Mouse (Mus musculus): ENCODE data around the gene Trappc10.
A peak's percentile ranks its signal among the peaks of the same experiment; 100 is the strongest.

Gene Trappc10

GRCm38 (mm10) chr10:78244438-78245224, at the start of gene Trappc10:
Gene Trappc10, minus strand, starts transcription at chr10:78244641.
- peak; percentile 86 for DNase-seq (ENCODE audit: low spot score)

GRCm38 (mm10) chr10:78293576-78293975, 49.1 kb upstream of the Trappc10 start:
- DNase-seq (ENCODE audit: low spot score): no peak

DNA sequence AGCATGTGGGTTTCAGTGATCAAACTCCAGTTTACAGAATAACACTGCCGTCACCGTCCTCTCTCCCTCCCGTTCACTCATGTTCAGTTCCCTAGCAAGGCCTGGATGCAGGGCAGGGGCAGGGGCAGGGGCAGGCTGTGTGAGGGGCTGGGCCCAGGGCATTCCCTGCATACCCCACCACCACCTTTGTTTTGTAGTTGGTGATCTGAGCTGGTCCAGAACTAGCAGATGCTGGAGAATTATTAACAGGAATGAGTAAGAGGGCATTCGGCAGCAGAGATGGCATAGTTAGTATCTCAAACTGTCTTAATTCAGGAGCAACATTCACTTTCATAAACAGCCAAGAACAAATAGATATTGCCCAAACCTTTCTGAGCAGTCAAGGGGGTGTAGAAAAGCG, 47.9 kb upstream of the Trappc10 start:
- DNase-seq (ENCODE audit: low spot score): no peak

DNA sequence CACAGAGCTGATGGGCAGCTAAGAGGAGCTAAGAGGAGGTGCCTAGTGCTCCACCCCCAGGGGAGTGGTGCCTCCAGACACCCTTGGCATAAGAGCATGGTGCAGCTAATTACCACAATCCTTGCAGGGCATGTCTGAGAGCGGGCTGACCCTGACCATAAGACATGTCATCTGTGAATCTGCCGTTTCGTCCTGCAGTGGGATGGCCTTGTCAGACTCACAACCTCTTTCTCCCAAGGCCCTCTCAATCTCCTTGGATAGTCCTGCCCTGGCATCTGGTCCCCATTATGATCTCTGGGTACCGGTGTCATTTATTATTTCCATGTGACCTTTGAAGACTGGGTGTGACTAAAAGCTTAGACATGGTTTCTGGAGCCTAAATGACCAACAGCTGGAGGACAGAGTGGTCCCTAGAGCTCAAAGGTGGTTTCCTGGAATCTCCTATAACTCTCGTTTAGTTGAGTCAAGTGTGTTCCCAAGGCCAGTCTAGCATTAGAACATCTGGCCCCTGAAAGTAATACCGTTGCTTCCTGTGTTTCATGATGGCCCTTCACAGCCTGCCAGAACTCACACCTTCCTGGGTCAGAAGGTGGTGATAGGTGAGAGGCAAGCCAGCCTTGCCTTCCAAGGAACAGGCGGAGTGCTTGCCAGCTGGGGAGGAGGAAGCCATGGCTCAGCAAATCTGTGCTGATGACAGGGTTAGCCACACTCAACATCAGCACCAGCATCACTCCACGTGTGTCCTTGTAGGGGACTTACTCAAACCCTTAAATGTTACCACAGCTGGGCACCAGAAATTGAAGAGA, 46.5 kb upstream of the Trappc10 start:
- no peak for DNase-seq (ENCODE audit: low spot score)

GRCm38 (mm10) chr10:78288896-78289295, 44.5 kb upstream of the Trappc10 start:
- DNase-seq (ENCODE audit: low spot score): no peak

GRCm38 (mm10) chr10:78288135-78288534, 43.7 kb upstream of the Trappc10 start:
- no peak for DNase-seq (ENCODE audit: low spot score)

DNA sequence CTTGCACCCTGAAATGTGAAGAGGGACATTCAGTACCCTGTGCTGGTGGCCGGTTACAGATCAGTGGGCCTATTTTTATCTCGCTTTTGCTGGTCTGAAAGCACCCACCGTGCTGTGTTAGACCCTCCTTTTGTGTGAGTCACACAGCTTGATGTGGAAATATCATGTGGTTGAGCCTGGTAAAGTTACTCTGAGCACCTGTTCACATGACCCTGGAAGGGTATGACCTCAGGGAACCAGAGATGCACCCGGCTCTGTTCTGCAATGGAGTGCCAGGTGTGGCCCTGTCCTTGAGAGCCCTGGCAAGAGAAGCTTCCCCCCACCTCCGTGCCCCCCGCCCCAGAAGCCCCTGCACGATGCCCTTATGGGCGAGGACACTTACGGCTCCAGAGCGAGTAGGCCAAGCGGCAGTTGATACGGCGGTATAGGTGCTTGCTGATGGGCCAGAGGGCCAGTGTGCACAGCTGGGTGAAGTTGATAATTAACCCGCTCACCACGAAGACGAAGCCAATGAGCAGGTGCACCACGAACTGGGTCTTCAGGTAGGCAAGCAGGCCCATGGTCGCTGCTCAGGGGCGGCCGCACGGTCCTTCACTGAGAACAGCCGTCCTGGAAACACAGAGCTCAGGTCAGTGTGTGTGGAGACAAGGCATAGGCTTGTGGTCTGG, 43.2 kb upstream of the Trappc10 start:
- DNase-seq (ENCODE audit: low spot score): no peak

- no peak for DNase-seq (ENCODE audit: low spot score)
These were observed 41.5 kb upstream of the Trappc10 start for GRCm38 (mm10) chr10:78285959-78286358.

- DNase-seq (ENCODE audit: low spot score): no peak
These were observed 41.0 kb upstream of the Trappc10 start for GRCm38 (mm10) chr10:78285409-78285808.

DNA sequence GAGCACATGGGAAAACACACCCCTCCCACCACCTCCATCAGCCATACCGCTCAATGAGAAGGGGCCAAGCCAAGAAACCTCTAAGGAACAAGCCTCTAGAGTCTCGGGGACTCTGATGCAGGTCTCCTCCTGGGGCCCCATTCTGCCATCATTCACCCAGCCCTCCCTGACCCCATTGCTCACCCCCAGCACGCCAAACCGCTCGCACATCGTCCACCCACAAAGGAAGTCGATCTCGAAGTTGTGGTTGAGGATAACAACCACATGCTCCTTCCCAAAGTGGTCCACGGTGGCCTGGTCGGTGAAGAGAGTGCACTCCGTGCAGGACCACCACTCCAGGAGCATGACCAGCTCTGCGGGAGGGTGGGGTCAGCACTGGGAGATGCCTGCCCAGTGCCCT, 40.4 kb upstream of the Trappc10 start:
- no peak for DNase-seq (ENCODE audit: low spot score)

DNA sequence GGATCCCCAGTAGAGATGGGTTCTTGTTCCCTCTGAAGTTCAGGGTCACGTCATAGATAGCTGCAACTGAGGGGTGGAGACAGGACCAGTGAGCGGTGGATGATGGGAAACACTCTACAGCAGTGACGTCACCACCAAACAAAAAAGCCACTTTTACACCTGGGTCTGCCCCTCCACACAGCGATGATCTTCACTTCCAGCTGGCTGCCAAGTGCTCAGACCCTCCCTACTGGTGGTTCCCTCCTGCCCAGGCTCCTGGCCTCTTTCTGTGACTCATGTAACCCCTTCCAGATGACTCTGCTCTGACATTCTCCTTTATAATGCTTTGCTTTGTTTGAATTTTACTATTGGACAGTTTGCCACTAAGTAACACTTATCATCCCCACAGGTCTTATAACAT, 38.0 kb upstream of the Trappc10 start:
- DNase-seq (ENCODE audit: low spot score): no peak

- no peak for DNase-seq (ENCODE audit: low spot score)
These were observed 36.0 kb upstream of the Trappc10 start for GRCm38 (mm10) chr10:78280486-78280885.

DNA sequence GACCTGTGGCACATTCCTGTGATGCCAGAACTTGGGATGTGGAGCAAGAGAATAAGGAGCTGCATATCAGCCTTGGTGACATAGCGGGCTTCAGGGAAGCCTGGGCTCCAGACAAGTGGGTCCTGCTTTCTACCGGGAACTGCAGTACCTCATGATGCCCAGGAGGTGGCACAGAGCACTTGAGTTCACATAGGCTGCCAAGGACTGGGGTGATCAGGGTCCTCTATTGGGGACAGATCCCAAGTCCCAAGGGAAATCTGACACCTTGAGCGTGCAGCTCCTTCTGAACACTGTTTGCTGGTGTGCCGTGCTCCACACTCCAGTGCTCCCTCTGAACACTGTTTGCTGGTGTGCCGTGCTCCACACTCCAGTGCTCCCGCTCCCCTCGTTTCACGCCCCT, 34.8 kb upstream of the Trappc10 start:
- DNase-seq (ENCODE audit: low spot score): peak; percentile 49

GRCm38 (mm10) chr10:78277835-78278234, 33.4 kb upstream of the Trappc10 start:
- DNase-seq (ENCODE audit: low spot score): no peak

GRCm38 (mm10) chr10:78276242-78276641, 31.8 kb upstream of the Trappc10 start:
- no peak for DNase-seq (ENCODE audit: low spot score)

GRCm38 (mm10) chr10:78272932-78273331, 28.5 kb upstream of the Trappc10 start:
- DNase-seq (ENCODE audit: low spot score): no peak

DNA sequence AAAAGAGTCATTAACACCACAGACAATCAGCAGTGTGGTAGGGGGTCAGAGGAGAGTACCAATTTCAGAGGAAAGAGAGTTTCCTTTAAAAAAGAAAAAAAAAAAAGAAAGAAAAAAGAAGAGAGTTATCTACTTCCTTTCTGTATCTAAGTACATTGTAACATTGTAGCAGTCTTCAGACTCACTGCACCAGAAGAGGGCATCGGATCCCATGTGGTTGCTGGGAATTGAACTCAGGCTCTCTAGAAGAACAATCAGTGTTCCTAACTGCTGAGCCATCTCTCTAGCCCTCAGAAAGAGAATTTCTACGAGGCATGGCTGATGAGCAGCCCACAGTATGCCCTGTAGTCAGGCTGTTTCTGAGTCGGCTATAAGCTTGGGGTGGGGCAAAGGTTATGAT, 21.4 kb upstream of the Trappc10 start:
- DNase-seq (ENCODE audit: low spot score): no peak

DNA sequence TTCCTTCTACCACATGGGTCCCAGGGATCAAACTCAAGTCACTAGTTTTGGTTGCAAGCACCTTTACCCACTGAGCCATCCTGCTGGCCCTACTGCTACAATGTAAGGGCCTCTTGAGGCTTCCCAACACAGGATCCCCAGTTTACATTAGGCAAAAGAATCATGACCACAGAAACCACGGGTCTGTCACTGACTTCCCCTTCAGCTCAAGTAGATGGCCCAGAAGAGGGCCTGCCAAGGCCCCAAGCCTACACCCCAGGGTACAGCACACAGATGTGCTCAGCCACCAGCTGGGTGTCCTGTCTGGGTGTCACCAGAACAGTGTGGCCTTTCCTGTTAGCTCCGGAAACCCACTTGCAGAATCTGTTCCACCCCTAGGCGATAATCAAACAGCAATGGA, 20.3 kb upstream of the Trappc10 start:
- DNase-seq (ENCODE audit: low spot score): no peak

DNA sequence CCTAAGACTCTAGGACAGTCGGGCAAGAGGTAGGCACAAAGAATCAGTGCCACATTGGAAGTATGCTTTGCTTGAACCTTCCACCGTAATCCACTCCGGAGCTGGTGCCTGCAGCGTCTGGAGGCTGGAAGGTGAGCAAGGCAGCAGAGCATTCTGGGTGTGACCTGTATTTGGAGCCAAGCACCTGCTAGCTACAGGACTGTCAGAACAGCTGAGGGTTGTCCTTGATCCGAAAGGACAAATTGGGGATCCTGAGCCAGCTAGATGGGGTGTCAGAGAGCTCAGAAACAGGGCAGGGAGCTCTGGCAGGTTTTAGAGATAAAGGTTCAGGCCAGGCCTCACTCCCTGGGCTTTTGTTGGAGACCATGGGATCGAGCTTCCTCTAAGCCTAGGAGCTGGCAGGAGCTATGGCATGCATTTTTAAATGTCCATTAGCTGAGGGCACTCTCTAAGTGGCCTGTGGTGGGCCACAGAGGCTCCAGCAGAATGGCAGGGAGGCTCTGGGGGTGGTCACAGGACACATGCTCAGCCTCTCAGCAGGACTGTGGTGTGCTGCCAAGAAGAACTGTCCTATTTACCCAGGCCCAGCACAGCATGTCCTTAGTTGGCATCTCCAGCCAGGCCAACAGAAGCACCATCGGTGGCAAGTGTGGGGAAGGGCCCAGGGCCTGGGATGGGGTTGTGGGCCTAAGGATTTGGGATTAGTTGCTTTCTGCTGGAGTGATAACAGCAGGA, 16.6 kb upstream of the Trappc10 start:
- no peak for DNase-seq (ENCODE audit: low spot score)

- no peak for DNase-seq (ENCODE audit: low spot score)
These were observed 15.9 kb upstream of the Trappc10 start for GRCm38 (mm10) chr10:78260322-78260721.

GRCm38 (mm10) chr10:78259702-78260101, 15.3 kb upstream of the Trappc10 start:
- no peak for DNase-seq (ENCODE audit: low spot score)

DNA sequence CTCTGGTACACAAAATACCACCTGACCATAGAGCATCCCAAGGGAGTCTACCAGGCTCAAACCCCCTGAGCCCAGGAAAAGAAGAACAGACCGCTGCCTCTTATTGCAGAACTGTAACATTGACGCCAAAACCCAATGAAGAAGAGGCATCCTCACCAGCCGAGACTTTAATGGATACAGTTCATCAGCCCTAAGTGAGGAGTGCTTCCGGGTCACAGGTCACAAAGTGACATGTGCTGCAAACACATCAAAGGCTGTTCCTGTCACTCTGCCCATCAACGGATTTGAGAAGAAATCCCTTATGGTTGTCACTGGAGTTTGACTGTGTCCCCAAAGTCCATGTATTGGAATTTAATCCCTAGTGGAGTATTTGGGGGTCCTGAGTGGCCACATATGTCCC, 14.8 kb upstream of the Trappc10 start:
- no peak for DNase-seq (ENCODE audit: low spot score)

All from T-cell, adult 2 months (primary cell).